Mouse (Mus musculus) intestine, embryonic 14.5 days (tissue): ENCODE measurements around the gene Cped1. TPM values are rescaled to one million over a fixed set of nuclear protein-coding genes. Genes with fewer than 3 reads are reported as not detected.

Experiments used
- ATAC-seq: fragments of 200-750 bp; cut with Nextera tagmentation; replicated peaks from 2 replicates; pipeline ENCODE4 v1.8.0; 2017; ENCODE audit warnings: low read depth, moderate number of reproducible peaks, moderate TSS enrichment, moderate library complexity; ENCODE audit not compliant: low FRiP score, low TSS enrichment
- DNase-seq: peaks from one replicate; pipeline ENCODE4 v3.0.0-alpha.2; 2018; ENCODE audit warnings: low spot score
- H3K27ac ChIP-seq: fragments of 300-500 bp; sonication (generic); 2 replicates; pipeline ENCODE4 v1.5.1; 2014; ENCODE audit warnings: low read depth, mild to moderate bottlenecking, control low read depth
- H3K27me3 ChIP-seq: fragments of 300-500 bp; sonication (generic); replicated peaks from 2 replicates; pipeline ENCODE4 v1.6.1; 2014; ENCODE audit warnings: low read length, control low read depth; ENCODE audit not compliant: control insufficient read depth, insufficient read depth
- H3K36me3 ChIP-seq: fragments of 300-500 bp; sonication (generic); 2 replicates; pipeline ENCODE4 v1.6.1; 2014; ENCODE audit warnings: low read length, control low read depth; ENCODE audit not compliant: control insufficient read depth, insufficient read depth
- H3K4me1 ChIP-seq: fragments of 300-500 bp; sonication (generic); replicated peaks from 2 replicates; pipeline ENCODE4 v1.6.1; 2014; ENCODE audit warnings: low read length, control low read depth, mixed read lengths; ENCODE audit not compliant: control insufficient read depth, insufficient read depth
- H3K4me2 ChIP-seq: fragments of 300-500 bp; sonication (generic); 2 replicates; pipeline ENCODE4 v1.6.1; 2014; ENCODE audit warnings: low read length
- H3K4me3 ChIP-seq: fragments of 300-500 bp; sonication (generic); 2 replicates; pipeline ENCODE4 v1.5.1; 2014; ENCODE audit warnings: low read depth, low read length, control low read depth, mixed read lengths
- H3K9ac ChIP-seq: fragments of 300-500 bp; sonication (generic); 2 replicates; pipeline ENCODE4 v1.6.1; 2014; ENCODE audit warnings: mild to moderate bottlenecking, low read length
- H3K9me3 ChIP-seq: fragments of 300-500 bp; sonication (generic); 2 replicates; pipeline ENCODE4 v1.6.1; 2016; ENCODE audit warnings: low read length, control low read depth; ENCODE audit not compliant: control insufficient read depth
- WGBS: fragments of 180-500 bp; shearing (Covaris S2); extraction: QIAGEN DNeasy Blood & Tissue Kit; methylation state at CpG from one replicate; pipeline ENCODE4 v1.1.7; 2014; 5-methylcytosine and 5-hydroxymethylcytosine counted together
- polyA plus RNA-seq: library from polyadenylated mRNA; unstranded; fragments of >200 nt; fragmentation: Nextera tagmentation; extraction: Ambion mirVana; gene quantifications from 2 replicates; pipeline ENCODE4 v1.2.1, GENCODE M21; 2014

Gene Cped1
- polyA plus RNA-seq, 1 experiment from 2014 or later = 35.5 TPM

DNA sequence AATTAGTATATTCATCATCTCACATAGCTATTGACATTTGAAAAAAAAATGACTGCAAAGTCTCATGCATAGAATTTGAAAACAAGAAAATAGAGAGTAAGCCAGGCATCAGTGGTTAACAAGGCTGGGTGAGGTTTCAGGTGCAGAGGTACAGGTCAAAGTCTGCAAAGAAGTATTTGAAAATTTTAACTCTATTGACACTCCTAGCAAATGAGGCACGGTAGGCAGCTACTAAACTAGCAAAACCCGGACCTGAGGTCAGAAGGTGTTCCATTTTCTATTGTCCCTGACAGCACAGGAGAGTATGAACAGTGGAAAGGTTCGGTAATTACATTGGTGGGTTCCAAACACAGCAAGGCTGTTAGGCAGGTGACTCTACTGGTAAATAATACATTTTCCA lies 212.9 kb downstream of the Cped1 start:
- 79% methylated on average over 3 of the region's 3 CpGs for WGBS
- Histone ChIP-seq H3K27me3 (no peaks in the 10 kb centered on the region), H3K27ac (no peak overlapping the region), H3K4me2 (no peak overlapping the region), H3K9me3 (no peaks in the 10 kb centered on the region), H3K9ac (no peak overlapping the region), H3K36me3 (no peaks in the 10 kb centered on the region), H3K4me3 (no peak overlapping the region), H3K4me1 (no peaks in the 10 kb centered on the region)
- DNase-seq (no peak), ATAC-seq (no peak)

DNA sequence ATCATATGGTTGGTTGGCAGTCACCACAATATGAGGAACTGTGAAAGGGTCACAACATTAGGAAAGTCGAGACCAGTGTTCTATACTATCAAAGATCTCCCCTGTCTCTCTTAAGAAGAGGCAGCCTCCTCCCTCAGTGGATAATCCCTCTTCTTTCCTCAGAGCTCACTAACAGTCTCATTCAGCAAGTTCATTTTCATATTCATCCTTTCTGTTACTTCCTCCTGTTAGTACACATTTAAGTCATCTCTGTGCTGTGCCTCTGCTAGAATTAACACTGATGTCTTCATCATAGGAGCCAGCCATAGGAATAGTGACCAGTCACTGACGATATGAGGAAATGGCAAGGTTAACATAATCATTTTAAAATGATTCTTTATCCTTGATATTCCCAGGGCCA lies 213.8 kb downstream of the Cped1 start:
- H3K36me3 ChIP-seq = no peaks in the 10 kb centered on the region
- H3K27me3 ChIP-seq = no peaks in the 10 kb centered on the region
- WGBS = 85% methylated on average over 2 of the region's 2 CpGs
- DNase-seq (no peak), ATAC-seq (no peak)
- H3K4me2 ChIP-seq = no peak overlapping the region
- no peaks in the 10 kb centered on the region for H3K9me3 ChIP-seq
- no peaks in the 10 kb centered on the region for H3K4me1 ChIP-seq
- no peak overlapping the region for H3K9ac ChIP-seq
- H3K27ac ChIP-seq = no peak overlapping the region
- H3K4me3 ChIP-seq = no peak overlapping the region

DNA sequence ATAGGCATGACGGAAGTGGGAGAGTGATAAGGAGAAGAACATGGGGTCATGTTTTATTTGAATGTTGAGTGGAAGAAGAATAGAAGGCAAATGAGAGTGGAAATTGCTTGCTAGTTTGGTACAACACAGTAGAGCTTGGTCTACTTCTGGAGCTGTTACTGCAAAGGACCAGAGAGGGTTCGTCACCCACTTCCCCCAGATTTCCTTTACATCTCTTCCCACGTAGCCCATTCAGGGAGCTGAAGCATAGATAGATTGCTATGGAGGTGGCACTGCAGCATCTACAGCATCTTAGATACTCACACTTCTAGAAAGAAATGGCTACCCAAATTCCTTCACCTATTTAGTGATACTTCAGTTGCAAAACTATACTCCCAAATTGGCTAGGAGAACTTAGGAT lies 214.4 kb downstream of the Cped1 start:
- ATAC-seq = no peak
- Histone ChIP-seq H3K9me3 (no peaks in the 10 kb centered on the region), H3K4me1 (no peaks in the 10 kb centered on the region), H3K27ac (no peak overlapping the region), H3K9ac (no peak overlapping the region), H3K36me3 (no peaks in the 10 kb centered on the region), H3K4me2 (no peak overlapping the region), H3K27me3 (no peaks in the 10 kb centered on the region), H3K4me3 (no peak overlapping the region)
- WGBS = 89% methylated on average over 3 of the region's 3 CpGs
- DNase-seq = no peak

DNA sequence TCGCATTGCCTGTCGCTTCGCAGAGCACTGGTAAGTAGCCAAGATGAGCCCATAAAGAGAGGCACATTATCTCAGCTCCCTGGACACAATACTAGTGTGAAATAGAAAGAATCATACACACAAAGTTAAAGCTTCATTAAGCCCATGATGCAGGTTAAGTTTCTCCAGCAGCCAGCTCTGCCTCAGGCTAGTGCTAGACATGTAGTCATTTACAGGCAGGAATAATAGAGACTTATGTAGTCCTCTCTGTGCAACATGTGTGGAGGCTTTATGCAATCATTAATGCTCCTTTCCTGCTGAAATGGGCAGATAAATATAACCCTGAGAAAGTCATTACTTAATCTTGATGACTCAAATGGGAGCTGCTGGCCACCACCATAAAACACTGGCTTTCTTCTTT lies 216.2 kb downstream of the Cped1 start:
- DNase-seq = no peak
- ATAC-seq = no peak
- H3K4me3 ChIP-seq = no peak overlapping the region
- H3K36me3 ChIP-seq = no peaks in the 10 kb centered on the region
- H3K4me1 ChIP-seq = no peaks in the 10 kb centered on the region
- H3K9ac ChIP-seq = no peak overlapping the region
- no peak overlapping the region for H3K27ac ChIP-seq
- H3K27me3 ChIP-seq = no peaks in the 10 kb centered on the region
- 92% methylated on average over 3 of the region's 3 CpGs for WGBS
- no peak overlapping the region for H3K4me2 ChIP-seq
- no peaks in the 10 kb centered on the region for H3K9me3 ChIP-seq

GRCm38 (mm10) chr6:22205030-22205750 lies 219.5 kb downstream of the Cped1 start:
- H3K9ac ChIP-seq = no peak overlapping the region
- no peaks in the 10 kb centered on the region for H3K4me1 ChIP-seq
- H3K9me3 ChIP-seq = no peaks in the 10 kb centered on the region
- H3K27ac ChIP-seq = no peak overlapping the region
- DNase-seq (no peak), ATAC-seq (no peak)
- no peaks in the 10 kb centered on the region for H3K36me3 ChIP-seq
- 79% methylated on average over 12 of the region's 12 CpGs for WGBS
- H3K4me3 ChIP-seq = no peak overlapping the region
- no peak overlapping the region for H3K4me2 ChIP-seq
- H3K27me3 ChIP-seq = no peaks in the 10 kb centered on the region

- H3K9ac ChIP-seq = no peak overlapping the region
- H3K4me3 ChIP-seq = no peak overlapping the region
- H3K9me3 ChIP-seq = no peaks in the 10 kb centered on the region
- H3K36me3 ChIP-seq = no peaks in the 10 kb centered on the region
- ATAC-seq (no peak), DNase-seq (no peak)
- H3K4me2 ChIP-seq = peak overlapping the region; percentile 20; the same call in 1 of the 2 replicates
- no peaks in the 10 kb centered on the region for H3K4me1 ChIP-seq
- no peak overlapping the region for H3K27ac ChIP-seq
- 69% methylated on average over 7 of the region's 7 CpGs for WGBS
- no peaks in the 10 kb centered on the region for H3K27me3 ChIP-seq
Observed at GRCm38 (mm10) chr6:22205751-22206121, 220.0 kb downstream of the Cped1 start.

DNA sequence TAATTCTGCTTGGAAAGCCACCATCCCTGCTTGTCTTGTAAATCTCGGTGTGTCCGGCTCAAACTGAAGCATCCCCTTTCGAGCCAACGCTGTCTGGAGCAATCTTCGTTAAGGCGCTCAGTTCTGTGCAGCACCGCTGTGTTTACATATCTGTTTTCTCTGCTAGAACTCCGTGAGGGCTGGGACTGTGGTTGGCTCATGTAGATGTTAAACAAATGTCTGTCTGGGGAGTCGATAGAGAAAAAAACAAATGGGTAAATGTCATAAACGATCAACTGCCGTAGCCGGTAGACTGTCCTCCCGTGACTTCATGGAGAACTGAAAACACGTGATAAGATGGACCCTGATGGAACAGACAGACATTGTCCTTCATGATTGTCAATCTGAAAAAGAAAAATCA lies 220.5 kb downstream of the Cped1 start:
- H3K27ac ChIP-seq = 0 out of 2 replicates have a peak overlapping the region, but pooled peaks have one; percentile 27
- WGBS = 31% methylated on average over 14 of the region's 14 CpGs
- H3K4me2 ChIP-seq = peak overlapping the region; percentile 20; the same call in 1 of the 2 replicates
- no peaks in the 10 kb centered on the region for H3K4me1 ChIP-seq
- no peaks in the 10 kb centered on the region for H3K9me3 ChIP-seq
- DNase-seq = no peak
- no peak overlapping the region for H3K4me3 ChIP-seq
- no peak overlapping the region for H3K9ac ChIP-seq
- no peaks in the 10 kb centered on the region for H3K27me3 ChIP-seq
- ATAC-seq = no peak
- H3K36me3 ChIP-seq = no peaks in the 10 kb centered on the region

DNA sequence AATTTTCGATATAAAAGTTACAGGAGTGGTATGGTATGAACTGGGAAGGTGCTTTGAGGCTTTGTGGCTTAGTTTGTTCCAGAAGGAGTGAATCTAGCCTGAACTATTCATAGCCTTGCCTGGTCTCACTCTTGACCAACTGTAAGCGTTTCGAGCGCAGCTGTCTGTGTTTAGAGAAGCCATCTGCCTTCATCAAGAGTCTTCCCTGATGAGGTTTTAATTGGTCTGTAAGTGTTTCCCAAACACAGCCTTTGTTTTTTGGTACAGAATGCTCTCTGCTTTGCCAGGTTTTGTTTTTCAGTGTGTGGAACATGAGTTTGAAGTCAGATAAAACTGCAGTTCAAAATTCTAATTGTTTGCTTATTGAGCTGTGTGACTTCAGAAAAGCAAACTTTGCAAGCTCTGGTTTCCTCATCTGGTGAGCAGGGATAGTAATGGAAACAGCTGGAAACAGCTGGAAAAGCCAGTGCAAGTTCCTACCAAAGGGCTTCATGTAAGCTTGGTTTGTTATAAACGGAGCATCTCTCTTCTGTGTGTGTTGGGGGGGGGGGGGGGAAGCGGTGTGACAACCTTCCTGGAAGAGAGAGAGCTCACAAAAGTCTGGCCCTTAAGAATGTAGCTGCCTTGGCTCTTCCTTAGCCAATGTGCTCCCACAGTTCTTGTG lies 221.0 kb downstream of the Cped1 start:
- H3K4me3 ChIP-seq = no peak overlapping the region
- H3K4me2 ChIP-seq = no peak overlapping the region
- ATAC-seq (no peak), DNase-seq (no peak)
- H3K4me1 ChIP-seq = no peaks in the 10 kb centered on the region
- no peaks in the 10 kb centered on the region for H3K9me3 ChIP-seq
- no peaks in the 10 kb centered on the region for H3K27me3 ChIP-seq
- no peak overlapping the region for H3K9ac ChIP-seq
- WGBS = 54% methylated on average over 6 of the region's 6 CpGs
- H3K27ac ChIP-seq = 0 out of 2 replicates have a peak overlapping the region, but pooled peaks have one; percentile 27
- H3K36me3 ChIP-seq = no peaks in the 10 kb centered on the region

DNA sequence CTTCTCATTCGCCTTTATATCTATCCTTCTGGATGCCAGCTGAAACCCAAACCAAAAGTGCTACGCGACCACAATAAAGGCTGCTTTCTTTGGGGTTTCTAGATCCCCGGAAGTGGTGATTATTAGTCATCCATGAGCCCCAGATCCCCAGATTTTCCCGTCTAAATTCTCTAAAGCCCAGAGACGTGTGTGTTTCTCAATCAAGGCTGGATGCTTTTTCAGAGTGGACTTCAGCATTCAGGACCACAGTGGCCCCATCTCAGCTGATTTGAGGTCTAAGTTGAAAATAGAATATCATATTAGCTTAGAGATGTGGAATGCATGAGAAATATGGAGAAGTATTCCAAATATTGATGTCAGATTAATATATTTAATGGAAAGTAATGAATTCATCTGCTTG lies 226.4 kb downstream of the Cped1 start:
- Histone ChIP-seq H3K9me3 (no peaks in the 10 kb centered on the region), H3K27me3 (no peaks in the 10 kb centered on the region), H3K9ac (no peak overlapping the region), H3K4me3 (no peak overlapping the region), H3K4me1 (no peaks in the 10 kb centered on the region), H3K4me2 (no peak overlapping the region), H3K27ac (no peak overlapping the region), H3K36me3 (no peaks in the 10 kb centered on the region)
- DNase-seq (no peak), ATAC-seq (no peak)
- WGBS = 82% methylated on average over 6 of the region's 6 CpGs
